Mouse (Mus musculus) liver, postnatal 0 days (tissue): ENCODE results near the gene Bcl7a.

Source experiments
- CTCF ChIP-seq: sonication (generic); IDR thresholded peaks from 2 replicates; pipeline ENCODE4 v1.5.1; 2016; ENCODE audit warnings: antibody characterized with exemption, low read depth
- EP300 ChIP-seq: IDR thresholded peaks from 2 replicates; pipeline ENCODE4 v1.6.1; 2016; ENCODE audit warnings: antibody characterized with exemption, low read depth, mild to moderate bottlenecking

GRCm38 (mm10) chr5:123408176-123408575 lies 64.5 kb downstream of the Bcl7a start:
- no peak for TF ChIP-seq CTCF
- no peak for TF ChIP-seq EP300
